Mouse (Mus musculus) induced T-regulatory cell, adult 2 months (primary cell): ENCODE data around the gene Arid4a.
"Not testable (repeated sequence)": the region's sequence is repeated elsewhere in the genome, so short reads cannot be mapped to it uniquely, and the experiment has no call there.

Experiments used
- DNase-seq: peaks from one replicate; pipeline ENCODE4 v3.0.0-alpha.2; 2012; ENCODE audit warnings: low read depth

Arid4a gene

GRCm38 (mm10) chr12:71016211-71016502 lies 367 bp downstream of the Arid4a start:
- no peak for DNase-seq

DNA sequence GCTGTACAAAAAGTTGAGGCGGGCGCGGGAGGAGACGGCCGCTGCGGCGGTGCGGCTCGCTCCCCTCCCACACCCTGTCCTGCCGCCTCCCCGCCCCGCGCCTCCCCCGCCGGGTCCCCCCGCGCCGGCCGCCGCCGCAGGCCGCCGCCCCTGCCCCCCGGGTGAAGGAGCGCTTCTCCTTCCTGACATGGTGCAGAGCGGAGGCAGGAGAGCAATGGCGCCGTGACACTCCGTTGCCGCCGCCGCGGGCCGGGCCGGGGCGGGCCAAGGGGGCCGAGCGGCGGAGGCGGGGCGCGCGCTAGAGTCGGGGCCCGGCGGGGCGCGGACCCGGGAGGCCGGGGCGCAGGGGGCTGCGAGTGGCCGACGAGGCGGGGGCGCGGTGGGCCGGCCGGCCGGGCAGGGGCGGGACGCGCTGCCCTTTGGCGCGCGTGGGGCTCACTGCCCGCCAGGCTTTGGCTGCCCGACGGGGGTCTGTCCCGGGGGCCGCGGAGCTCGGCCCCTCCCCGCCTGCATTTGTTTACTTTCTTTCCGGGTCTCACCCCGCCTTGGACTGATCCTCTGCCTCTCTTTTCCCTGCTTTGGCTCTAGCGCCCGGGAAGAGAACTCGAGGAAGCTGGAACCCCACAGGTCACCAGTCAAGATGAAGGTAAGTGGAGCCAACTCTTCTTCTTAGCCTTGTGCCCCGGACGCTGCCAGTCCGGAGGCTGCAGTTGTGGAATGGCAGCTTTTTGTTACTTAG lies 882 bp downstream of the Arid4a start:
- DNase-seq = peak; percentile 66

- DNase-seq = peak; percentile 55
Measured at GRCm38 (mm10) chr12:71017242-71017571, 1.4 kb downstream of the Arid4a start.

GRCm38 (mm10) chr12:71017827-71018226 lies 2.0 kb downstream of the Arid4a start:
- DNase-seq = no peak

- DNase-seq = no peak
Measured at GRCm38 (mm10) chr12:71019211-71019610, 3.4 kb downstream of the Arid4a start.

DNA sequence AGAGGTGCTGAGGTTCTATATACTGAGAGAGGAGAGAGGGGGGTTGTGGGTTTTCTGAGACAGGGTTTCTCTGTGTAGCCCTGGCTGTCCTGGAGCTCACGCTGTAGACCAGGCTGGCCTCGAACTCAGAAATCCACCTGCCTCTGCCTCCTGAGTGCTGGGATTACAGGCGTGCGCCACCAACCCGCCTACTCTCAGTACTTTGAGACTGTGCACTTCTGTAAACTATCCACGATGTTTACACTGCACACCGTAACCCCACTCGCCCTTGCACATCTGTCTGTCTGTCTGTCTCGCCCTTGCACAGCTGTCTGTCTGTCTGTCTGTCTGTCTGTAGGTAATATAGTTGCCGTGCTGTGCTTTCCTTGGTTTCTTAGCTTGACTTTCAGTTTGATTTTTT lies 8.6 kb downstream of the Arid4a start:
- no peak for DNase-seq

- DNase-seq = not testable (repeated sequence)
Measured at GRCm38 (mm10) chr12:71028265-71028664, 12.5 kb downstream of the Arid4a start.

DNA sequence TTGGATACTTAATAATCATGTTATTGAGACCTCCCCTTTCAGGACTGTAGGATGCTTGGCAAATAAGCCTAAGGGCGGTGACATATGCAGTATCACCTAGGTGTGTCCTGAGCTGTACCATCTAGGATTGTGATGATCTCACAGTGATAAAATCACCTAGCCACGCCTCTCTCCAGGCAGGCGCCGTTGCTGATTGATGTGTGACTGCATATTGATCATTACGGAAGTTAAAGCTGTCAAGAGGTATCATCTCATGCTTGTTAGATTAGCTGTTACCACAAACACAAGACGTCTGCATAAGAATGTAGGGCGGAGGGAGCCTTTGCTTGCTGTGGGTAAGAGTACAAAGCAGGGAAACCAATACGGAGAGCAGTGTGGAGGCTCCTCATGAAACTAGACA lies 14.5 kb downstream of the Arid4a start:
- peak; percentile 81 for DNase-seq

DNA sequence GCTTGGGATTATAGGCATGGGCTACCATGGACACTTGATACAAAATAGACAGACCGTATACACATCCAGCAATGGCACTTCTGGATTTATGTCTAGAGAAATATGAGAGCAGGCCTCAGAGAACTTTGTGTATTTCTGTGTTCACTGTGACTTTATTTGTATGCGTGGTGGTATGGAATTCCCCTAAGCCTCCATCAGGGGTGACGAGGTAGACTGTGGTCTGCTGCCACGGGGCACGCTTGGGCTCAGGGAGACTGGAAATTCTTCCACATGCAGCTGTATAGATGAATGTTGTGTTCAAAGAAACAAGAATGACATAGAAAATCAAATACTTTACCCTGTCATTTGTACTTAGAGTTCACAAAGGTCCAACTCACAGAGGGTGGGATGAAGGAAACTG lies 14.9 kb downstream of the Arid4a start:
- peak; percentile 77 for DNase-seq

GRCm38 (mm10) chr12:71035826-71036225 lies 20.0 kb downstream of the Arid4a start:
- DNase-seq = no peak

- peak; percentile 77 for DNase-seq
Measured at GRCm38 (mm10) chr12:71036729-71037404, 21.1 kb downstream of the Arid4a start.

DNA sequence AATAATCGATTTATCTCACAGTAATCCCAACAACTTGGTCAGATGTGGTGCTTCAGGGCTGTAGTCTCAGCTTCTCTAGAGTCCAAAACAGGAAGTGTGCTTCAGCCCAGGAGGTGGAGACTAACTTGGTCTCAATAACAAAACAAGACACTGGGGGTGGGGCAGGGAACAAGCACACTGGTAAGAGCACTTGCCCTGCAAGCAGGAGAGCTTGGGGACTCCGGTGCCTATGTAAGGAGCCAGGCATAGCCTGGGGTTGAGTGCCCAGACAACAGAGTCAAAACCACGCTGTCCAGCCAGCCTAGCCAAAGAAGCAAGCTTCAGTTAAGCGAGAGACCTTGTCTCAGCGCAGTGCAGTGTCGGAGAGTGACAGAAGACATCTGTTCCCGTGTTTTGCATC lies 24.7 kb downstream of the Arid4a start:
- peak; percentile 85 for DNase-seq

DNA sequence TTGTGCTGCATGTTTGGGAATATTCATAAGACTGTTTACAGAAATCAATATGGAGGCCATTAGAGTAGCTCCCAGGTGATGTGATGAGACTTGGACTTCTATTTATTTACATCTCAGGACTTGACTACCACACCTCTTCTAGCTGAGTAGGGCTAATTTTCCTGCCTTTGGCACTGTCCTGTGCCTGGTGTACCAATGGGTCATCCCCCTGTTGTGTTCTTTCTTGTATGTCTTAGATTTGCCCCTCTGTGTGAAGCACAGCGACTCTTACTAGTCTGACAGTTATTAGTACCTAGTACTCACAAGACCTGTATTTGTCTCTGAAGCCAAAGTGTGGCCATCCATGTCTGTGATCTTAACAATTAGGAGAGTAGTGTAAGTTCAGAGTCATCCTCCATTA lies 26.7 kb downstream of the Arid4a start:
- DNase-seq = no peak

DNA sequence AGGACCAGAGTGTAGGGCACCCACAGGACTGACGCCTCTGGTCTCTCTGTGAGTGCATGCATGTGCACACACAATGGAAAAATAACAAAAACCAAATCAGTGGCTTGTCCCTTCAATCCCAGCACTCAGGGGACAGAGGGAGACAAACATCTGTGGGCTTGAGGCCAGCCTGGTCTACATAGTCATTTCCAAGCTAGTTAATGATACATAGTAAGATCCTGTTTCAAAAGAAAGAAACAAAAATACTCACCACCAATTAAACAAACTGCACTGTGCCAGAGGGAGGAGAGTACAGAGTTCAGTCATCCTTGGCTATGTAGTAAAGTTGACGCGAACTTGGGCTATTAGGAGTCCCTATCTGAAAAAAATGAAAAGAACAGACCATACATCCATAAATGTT lies 27.8 kb downstream of the Arid4a start:
- no peak for DNase-seq

DNA sequence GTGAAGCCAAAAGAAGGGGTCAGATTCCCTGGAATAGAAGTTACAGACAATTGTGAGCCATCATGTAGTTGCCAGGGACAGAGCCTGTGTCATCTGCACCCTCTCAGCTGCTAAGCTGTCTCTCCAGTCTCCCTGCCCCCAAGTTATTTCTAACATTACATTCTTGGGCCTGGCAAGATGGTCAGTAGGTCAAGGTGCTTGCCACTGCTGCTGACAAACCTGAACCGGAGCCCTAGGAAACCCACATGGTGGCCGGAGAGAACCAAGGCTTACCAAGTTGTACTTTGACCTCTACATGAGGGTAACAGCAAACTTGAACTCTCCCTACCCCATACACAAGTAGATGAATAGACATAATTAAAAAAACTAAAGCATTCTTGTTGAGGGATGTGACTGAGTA lies 28.7 kb downstream of the Arid4a start:
- DNase-seq = no peak

DNA sequence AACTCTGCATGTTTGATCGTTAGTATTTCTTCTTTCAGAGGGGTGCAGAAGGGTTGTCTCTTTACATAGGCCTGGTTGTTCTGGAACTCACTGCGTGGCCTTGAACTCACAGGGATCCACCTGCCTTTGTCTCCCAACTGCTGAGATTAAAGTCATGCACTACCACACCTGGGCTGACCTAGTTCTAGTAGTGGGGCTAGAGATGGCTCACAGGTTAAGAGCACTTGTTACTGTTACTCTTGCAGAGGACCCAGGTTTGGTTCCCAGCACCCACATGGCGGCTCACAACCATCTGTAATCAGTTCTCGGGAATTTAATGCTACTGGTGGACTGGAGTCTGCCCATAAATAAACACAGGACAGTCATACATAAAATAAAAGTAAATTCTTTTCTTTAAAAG lies 30.7 kb downstream of the Arid4a start:
- DNase-seq = no peak

GRCm38 (mm10) chr12:71047473-71048078 lies 31.8 kb downstream of the Arid4a start:
- peak; percentile 69 for DNase-seq

GRCm38 (mm10) chr12:71048117-71048516 lies 32.3 kb downstream of the Arid4a start:
- peak; percentile 97 for DNase-seq

DNA sequence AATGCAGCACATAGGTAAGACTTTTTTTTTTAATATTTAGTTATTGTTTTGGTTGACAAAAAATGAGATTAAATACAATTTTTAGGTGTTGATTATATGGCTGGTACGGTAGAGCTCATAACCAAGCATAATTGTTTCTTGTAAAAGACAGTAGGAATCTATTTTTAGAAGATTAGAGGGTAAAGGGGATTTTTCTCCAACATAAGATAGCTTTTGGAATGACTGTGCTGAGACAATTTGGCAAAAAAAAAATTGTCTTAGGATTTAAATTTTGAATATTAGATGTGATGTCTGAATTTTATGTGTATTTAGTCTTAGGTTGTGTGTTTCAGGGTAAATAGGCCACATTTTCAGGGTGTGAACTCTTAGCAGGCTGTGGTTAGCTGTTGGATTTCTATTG lies 32.8 kb downstream of the Arid4a start:
- no peak for DNase-seq

DNA sequence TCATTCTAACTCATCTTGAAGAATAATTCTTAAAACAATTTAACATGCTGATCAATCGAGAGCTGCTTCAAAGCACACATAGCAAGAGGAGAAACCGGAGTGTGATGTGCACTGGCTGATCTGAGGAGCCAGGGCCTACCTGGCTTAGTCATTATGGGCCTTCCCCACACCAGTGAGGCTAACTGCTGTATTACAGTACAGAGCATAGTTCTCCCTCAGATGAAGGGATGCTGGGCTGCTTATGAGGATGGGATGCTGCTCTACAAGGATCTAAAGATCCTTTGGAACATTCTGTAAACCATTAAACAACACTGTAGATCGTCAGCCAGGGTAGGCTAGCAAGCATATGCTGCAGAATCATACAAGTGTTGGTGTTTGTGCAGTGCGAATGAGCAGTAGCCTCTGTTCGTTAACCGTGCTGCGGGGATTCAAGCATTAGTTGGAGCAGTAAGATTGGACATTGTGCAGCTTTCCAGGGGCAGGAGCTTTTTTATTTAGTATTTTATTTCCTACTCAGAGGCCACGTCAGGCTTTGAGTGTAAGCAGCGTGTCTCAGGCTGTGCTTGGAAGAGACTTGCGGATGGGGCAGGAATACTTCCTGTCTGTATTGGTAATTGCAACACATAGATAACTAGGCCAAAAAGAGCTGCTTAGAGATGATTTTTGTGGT lies 33.9 kb downstream of the Arid4a start:
- DNase-seq = peak; percentile 41

GRCm38 (mm10) chr12:71051079-71051478 lies 35.3 kb downstream of the Arid4a start:
- peak; percentile 80 for DNase-seq

GRCm38 (mm10) chr12:71052341-71052995 lies 36.7 kb downstream of the Arid4a start:
- no peak for DNase-seq

- no peak for DNase-seq
Measured at GRCm38 (mm10) chr12:71053031-71053430, 37.2 kb downstream of the Arid4a start.
